Mouse (Mus musculus) lung, postnatal 25 days (tissue): ENCODE measurements around the gene Gabbr1.

ENCODE experiments used
- DNase-seq: peaks from one replicate; pipeline ENCODE4 v3.0.0; 2022; ENCODE audit warnings: low spot score

Gabbr1 gene

DNA sequence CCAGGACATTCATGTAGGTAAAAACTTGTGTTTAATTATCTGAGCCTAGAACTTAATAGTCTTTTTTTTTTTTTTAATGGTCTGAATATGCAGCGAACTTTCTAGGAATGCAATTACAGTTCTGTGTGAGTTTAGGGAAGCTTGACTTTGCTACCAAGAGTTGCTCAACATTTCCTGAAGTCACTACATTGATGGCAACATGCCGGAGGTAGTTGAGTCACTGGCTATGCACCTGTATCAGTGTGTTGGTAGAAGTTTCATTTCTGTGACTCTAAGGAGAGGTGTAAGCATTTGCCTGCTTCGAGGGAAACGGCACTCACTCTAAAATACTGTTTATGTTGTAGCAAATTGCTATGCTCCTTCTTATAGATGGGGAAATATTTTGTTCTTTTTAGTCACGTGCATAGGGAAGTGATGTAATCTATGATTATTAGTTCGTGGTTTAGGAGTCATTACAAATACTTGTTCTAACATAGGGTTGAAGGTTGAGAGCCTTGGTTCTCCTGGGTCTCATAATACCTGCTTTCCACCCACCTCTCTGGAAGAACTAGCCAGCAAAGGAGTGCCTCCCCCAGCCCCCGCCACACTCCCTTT lies 1.0 kb upstream of the Gabbr1 start:
- peak; percentile 37 for DNase-seq

DNA sequence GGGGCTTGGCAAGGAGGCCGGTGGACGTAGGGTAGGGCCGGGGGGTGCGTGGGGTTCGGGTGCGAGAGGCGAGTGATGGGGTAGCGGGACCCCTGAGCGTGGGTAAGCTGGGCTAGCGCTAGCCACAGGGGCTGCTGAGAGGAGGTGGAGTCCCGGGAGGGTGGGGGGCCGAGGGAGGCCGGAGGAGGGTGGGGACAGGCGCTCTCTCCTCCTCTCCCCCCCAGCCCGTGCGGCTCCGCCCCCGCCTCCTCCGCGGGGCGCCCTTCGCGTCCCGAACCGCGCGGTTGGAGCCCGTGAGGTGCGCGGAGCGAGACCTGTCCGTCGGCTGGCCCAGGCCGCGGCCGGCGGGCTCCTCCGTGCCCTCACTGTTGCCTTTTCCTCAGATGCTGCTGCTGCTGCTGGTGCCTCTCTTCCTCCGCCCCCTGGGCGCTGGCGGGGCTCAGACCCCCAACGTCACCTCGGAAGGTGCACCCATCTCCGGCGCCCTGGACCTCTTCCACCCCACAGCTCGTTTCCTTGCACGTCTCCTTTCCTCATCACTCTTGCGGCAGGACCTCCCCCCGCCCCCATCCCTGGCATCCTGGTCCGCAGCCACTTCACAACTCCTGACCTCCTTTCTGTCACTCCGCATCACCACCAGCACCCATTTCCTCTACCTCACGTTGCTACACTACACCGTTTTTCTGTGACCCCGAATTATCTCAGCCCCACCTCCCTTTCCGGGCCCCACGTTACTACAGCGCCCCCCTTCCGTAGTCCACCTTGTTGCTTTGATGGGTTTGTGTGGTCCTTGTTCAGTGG lies 746 bp downstream of the Gabbr1 start:
- DNase-seq, result peak; percentile 34

DNA sequence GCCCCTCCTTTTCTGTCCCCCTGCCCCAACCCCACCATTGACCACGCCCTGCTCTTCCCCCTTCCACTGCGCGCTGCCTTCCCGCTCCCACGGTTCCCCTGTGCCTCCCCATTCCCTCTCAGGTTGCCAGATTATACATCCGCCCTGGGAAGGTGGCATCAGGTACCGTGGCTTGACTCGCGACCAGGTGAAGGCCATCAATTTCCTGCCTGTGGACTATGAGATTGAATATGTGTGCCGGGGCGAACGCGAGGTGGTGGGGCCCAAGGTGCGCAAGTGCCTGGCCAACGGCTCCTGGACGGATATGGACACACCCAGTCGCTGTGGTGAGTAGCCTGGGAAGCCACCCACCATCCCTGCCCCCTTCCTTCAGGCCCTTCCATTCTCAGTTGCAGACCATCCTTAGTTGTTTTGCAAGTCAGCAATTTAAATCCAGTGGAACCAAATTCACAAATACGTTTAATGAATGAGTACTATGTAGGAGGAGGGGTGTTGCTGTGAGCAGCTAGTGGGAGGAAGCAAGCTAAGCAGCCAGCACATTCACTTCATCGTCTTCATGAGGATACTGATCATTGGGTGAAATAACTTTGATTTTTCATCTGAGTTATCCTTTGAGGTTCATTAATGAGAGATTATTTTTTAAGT lies 1.7 kb downstream of the Gabbr1 start:
- no peak for DNase-seq

DNA sequence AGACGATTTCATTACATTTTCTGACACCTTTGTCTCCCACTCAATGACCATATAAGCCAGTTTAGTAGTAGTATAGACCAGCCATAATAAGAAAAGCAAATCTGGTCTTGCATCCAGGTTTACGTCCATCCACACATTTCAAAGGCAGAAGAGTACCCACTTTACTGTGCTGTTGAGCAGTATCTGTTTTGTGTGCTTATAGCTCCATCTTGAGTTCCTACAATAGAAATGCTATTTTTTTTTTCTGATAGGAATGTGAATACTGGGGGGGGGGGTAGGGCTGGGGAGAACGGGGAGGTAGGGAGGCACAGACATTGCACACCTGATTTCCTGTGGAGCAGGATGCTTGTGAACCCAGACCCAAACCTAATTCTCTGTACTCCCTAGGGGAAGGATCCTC lies 2.2 kb downstream of the Gabbr1 start:
- DNase-seq, result no peak

DNA sequence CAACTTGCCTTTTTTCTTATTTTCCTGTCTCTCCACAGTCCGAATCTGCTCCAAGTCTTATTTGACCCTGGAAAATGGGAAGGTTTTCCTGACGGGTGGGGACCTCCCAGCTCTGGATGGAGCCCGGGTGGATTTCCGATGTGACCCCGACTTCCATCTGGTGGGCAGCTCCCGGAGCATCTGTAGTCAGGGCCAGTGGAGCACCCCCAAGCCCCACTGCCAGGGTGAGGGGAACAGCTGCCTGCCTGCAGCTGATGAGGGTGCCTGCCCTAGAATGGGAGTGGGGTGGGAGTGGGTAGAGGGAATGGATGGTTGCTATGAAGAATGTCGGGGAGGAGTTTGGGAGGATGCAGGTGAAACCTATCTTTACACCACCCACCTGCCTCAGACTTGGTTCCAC lies 2.6 kb downstream of the Gabbr1 start:
- no peak for DNase-seq

DNA sequence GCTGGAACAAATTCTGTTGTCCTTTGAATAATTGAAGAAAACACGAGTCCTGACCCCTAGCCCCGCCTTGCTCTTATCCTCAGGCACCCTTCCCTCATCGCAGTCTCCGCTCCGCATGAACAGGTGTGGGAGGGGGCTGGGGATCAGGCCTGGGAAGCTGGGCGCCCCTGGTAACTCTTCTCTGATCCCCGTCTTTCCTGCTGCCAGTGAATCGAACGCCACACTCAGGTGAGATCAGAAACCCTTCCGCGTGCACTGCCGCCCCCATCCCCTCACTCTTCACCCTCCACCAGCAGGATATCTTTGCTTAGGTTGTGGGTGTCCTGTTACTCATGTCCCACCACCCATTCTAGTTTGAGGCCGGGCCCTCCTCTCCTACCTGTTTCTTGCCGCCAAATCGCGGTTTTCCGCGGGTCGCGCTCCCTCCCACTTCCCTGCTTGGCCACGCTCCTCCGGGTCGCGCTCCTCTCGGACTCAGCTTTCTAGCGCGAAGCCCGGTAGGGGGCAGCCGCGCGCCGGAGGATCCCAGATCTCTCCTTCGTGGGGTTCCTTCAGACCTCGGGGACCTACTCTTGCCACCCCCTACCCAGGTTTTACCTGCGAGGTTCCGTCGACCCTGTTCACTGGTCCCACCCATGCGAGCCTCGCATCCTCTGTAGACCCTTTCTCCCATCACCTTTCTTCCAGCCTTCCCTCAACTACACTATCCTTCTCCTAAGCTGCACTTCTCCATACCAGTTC lies 4.0 kb downstream of the Gabbr1 start:
- DNase-seq, result peak; percentile 56

DNA sequence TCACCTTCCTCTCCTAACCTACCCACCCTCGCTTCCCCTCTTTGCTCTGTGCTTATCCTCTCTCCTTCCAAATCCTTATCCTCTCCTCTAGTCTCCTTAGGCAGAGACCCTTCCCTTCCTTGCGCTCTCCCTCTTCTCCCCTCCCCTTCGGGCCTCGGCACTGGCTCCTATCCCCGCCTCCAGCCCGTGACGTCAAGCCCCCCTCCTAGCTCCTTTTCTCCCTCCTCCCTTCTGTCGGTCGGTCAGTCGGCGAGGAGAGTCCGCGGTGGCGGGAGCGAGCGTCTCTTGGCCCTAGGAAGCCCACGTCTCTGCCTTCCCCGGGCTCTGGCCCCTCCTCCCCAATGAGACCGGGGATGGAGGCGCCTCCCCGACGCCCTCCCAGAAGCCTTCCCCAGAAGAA lies 4.6 kb downstream of the Gabbr1 start:
- peak; percentile 69 for DNase-seq

DNA sequence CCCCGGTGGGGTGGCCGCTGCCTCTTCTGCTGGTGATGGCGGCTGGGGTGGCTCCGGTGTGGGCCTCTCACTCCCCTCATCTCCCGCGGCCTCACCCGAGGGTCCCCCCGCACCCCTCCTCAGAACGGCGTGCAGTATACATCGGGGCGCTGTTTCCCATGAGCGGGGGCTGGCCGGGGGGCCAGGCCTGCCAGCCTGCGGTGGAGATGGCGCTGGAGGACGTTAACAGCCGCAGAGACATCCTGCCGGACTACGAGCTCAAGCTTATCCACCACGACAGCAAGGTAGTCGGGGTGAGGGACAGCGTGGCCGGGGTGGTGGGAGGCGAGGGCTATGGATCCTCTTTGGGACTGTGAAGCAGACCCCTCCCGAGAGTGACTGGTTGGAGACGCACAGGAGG lies 5.1 kb downstream of the Gabbr1 start:
- no peak for DNase-seq

DNA sequence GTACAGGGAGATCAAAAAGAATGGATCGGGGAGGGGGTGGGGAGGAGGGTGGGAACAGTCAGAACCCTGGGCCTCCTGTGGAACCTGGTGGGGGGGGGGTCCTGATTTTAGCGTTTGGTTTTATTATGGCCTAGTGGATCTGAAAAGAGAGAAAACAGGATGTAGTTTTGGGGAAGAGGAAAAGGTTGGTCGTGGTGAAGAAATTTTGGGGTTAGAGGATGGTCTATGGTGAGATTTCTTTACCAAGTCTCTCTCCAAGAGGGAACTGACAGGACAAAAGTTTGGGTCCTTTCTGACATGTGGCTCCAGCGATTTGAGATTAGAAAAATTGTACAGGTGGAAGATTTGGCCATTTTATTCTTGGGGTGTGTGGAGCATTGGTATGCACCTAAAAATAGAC lies 6.0 kb downstream of the Gabbr1 start:
- DNase-seq, result no peak

DNA sequence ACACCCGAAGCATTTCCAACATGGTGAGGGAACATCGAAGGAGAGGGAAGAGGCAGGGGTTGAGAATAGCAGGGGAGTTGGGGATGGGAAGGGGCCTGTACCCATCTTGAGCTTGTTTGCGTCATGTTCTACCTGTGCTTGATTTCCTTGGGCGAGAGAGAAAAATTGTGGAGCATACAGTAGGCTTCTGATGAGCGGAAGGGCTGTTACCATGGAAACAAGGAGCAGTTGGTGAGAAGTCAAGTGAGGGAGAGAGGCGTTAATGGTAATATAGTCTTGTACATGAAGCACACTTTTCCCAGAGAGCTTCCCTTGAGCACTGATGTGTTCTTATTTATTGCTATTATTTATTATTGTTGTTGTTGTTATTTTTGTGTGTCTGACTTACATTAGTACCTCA lies 11.2 kb downstream of the Gabbr1 start:
- DNase-seq, result no peak

DNA sequence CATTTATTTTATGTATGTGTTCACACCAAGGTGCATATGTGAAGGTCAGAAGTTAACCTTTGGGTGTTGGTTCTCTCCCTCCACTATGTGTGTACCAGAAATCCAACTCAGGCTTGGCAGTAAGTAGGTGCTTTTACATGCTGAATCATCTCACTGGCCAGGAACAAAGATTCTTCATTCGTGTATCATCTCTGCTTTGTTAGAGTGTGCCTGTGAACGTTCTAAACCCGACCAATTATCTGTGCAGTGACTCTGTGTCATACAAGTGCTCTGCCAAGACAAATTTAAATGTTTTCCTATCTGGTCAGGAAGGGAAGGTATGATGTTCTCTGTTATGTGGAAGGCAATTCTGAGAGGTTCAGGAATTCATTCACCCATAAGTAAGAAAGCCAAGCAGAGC lies 15.7 kb downstream of the Gabbr1 start:
- no peak for DNase-seq

DNA sequence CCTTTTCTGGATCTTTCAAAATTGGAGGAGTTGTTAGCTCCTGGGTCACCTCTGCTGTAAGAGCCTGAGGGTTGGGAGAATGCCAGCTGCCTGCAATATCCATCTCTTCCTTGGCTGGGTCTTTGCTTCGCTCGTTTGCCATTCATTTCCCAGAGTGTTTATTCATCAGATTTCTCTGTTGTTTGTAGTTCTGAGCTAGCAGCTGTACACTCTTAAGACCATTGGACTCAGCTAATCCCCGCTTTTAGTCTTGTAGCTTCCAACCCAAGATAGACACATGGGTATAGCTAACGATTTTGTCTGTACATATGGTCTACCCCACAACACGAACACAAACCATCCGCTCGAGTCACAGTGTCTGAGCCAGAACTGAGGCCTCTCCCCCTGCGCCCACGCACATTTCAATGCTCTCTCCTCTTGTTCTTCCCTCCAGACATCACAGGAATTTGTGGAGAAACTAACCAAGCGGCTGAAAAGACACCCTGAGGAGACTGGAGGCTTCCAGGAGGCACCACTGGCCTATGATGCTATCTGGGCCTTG lies 16.4 kb downstream of the Gabbr1 start:
- DNase-seq, result no peak

DNA sequence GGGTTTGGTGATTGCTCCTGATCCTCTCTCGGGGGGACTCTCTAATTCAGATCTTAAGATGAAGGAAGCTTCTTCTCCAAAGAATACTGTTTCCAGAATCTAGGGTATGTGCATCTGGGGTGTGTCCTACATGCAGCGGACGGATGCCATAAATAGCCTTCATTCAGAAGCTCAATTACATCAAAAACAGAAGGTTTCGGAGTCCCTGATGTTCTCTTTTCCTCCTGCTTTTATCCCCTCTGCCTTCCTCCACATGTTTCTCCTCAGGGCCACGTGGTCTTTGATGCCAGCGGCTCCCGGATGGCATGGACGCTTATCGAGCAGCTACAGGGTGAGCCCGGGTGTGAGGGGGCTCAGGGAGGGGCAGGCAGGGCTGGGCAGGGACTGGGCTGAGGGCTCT lies 17.3 kb downstream of the Gabbr1 start:
- DNase-seq, result no peak

DNA sequence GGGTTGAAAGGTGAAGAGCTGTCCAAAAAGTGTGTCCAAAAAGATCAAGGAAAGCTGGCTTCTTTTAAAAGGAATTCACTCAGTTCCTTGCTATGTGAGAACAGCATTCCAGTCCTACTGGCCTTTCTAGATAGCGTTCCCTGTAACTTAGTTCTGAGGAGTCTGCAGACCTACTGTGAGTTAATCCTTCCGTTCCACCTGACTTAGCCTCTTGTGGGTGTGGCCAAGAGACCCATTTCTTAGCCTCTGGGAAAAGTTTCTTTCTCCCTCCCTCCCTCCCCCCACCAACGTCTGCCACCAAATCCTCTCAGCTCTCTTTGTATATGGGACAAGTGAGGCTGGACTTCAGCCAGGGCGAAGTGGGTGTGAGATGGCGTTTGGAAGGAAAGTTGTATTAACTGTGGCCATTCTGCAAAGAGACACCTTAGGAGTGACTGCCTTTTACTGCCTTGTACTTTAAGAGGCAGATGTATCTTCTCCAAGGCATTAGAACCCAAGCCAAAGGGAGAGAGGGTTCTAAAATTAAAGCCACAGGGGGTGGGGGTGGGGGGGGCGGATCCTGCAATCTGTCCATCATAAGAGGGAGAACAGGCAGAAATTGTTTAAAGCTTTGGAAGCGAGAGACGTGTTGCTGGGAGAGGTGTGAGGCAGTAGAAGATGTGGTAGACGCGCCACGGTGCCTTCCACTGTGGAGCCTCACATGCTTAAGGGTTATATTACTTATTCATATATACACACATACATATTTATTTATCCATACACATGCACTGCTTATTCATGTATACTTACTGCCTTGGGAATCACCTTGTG lies 18.1 kb downstream of the Gabbr1 start:
- no peak for DNase-seq

DNA sequence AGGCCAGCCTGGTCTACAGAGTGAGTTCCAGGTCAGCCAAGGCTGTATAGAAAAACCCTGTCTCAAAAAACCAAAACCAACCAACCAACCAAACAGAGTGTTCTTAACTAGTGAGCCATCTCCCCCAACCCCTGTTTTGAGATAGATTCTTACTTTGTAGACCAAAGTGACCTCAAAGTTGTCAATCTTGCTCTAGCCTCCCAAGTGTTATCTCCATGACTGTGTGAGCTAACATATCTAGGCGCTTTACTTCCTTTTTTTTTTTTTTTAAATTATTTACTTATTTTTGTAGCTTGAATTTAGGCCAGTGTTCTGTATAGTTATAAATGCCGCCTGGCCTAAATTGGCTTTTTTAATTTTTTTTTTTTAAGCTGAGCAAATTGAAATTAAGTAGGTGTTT lies 20.2 kb downstream of the Gabbr1 start:
- no peak for DNase-seq

DNA sequence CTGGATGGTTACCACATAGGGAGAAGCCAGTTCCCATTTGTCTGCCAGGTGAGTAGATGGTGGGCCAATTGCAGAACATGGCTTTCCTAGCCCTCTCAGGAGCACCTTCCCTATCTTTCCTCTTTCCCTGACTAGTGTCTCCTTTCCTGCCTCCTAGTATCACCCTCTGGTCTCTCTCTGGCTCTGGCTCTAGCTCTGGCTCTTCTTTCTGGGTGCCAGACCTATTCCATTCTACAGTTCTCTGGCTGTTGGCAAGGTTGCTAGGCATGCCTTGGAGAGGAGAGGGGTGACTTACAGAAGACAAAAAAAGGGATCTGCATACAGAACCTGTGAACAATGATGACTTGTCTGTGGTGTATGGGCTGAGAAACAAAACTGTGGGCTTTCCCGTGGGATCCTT lies 22.1 kb downstream of the Gabbr1 start:
- DNase-seq, result no peak

DNA sequence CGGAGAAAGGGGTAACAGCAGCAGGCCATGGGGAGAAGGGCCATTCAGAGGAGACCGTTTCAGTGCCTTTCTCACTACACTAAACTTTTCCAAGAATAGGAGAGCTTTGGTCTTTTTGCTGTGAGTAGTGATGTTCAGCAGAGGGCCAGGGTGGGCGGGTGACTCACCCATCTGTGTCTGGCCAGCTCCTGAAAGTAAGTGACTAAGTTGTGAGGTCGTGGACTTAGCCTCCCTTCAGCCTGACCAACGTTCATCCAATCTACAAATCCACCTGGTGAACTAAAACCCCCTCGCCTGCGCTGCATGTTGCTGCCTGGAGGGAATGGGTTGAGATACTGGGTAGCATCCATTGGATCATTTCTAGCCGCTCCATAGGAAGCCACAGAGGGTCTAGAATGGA lies 24.4 kb downstream of the Gabbr1 start:
- DNase-seq, result no peak

DNA sequence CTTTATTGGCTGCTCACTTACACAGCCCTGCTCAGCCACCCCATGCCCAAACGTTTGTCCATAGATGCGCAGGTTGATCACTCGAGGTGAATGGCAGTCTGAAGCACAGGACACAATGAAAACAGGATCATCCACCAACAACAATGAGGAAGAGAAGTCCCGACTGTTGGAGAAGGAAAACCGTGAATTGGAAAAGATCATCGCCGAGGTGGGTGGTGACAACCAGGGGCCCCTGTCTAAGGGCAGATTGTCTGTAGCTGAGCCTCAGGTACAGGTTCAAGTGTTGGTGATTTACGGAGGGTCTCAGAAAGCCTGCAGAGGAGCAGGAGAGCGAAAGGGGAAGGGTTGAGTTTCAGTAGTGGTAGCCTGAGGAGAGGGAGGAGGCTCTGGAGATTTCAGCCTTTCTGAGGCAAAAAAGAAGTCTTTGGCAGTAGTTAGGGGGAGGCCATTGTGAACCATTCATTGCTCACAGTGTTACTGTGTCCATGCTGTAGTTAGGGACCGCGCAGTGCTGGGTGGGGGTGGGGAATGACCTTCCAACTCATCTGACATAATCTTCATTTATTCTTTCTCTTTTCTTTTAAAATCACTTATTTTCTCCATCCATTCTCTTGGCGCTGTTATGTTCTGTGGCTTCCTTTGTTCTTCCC lies 26.4 kb downstream of the Gabbr1 start:
- no peak for DNase-seq

DNA sequence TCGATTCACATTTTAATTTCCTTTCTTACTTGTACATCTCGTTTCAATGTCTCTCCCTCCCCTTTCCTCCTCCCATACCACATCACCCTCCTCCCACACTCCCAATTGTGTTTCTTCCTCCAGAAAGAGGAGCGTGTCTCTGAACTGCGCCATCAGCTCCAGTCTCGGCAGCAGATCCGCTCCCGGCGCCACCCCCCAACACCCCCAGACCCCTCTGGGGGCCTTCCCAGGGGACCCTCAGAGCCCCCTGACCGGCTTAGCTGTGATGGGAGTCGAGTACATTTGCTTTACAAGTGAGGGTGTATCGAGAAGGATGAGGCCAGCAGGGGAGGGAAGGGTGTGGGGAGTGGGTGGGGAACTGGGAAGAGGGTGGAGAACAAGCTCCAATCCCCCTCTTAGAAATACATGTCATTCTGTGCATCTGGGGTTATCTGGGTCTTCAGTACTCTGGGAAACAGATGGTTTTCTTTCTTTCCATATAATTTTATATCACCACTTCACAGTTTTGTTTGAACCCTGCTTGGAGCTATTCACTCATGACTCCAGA lies 27.0 kb downstream of the Gabbr1 start:
- DNase-seq, result no peak

DNA sequence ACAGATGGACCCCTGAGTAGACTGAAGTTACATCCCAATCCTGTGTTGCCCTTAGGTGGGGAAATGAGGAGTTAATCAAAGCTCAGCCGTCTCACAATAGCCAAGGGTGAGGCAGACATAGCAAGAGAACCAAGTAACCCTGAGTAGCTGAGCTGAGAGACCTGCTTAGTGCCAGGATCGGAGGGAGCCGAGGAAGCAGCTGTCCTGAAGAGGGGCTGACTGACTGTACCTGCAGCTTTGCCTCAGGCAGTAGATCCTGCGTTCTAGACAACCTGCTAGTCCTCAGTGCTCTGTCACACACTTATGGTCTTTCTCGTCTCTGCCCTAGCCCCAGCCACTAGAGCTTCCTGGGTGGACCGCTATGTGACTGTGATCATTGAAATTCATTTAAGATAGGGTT lies 29.4 kb downstream of the Gabbr1 start:
- DNase-seq, result no peak

DNA sequence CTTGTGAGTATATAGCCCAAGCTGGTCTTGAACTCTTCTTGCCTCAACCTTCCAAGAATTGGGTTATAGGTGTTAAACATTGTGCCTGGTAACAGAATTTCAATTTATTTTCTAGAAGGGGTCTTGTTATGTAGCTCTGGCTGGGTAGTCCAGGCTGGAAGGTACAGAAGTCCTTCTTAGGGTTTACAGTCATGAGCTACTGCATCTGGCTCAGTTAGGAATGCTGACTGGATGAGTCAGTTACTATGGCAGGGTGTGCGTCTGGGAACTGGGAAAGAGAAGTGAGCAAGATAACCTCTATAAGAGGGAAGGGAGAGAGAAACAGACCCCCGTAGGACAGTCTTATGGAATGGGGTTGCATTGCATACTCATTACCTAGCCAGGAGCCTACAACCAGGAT lies 30.0 kb downstream of the Gabbr1 start:
- DNase-seq, result no peak
